Mouse (Mus musculus): ENCODE results near the gene Usp53. TPM values are rescaled to one million over a fixed set of nuclear protein-coding genes. Genes with fewer than 3 reads are reported as not detected.

The Usp53 gene
- 10 to 100 TPM; 10.2 to 10.6 TPM for total RNA-seq (2021)
- long read RNA-seq, experiment 1, partial matches to known transcripts = 0 of 1 reads
- long read RNA-seq, experiment 1, other reads (novel, unspliced or antisense) = 1 of 1 reads
- long read RNA-seq, experiment 2, full-length matches to known transcripts = 2 of 5 reads
- long read RNA-seq, experiment 2, partial matches to known transcripts = 1 of 5 reads
- long read RNA-seq, experiment 2, other reads (novel, unspliced or antisense) = 2 of 5 reads

- DNase-seq = peak; percentile 95
- intact Hi-C loops (cut with DNase I; ENCODE audit: low total_unique reads) = no loop called here
These were observed at the start of gene Usp53 for GRCm38 (mm10) chr3:122984249-122985182. Usp53 (minus strand) TSS chr3:122984510.

GRCm38 (mm10) chr3:123033804-123034203 is 49.5 kb upstream of the Usp53 start:
- intact Hi-C loops (cut with DNase I; ENCODE audit: low total_unique reads) = no loop called here
- DNase-seq = no peak

- DNase-seq = no peak
- intact Hi-C loops (cut with DNase I; ENCODE audit: low total_unique reads) = no loop called here
These were observed 41.3 kb upstream of the Usp53 start for GRCm38 (mm10) chr3:123025634-123026033.

GRCm38 (mm10) chr3:123024496-123025234 is 40.4 kb upstream of the Usp53 start:
- intact Hi-C loops (cut with DNase I; ENCODE audit: low total_unique reads) = no loop called here
- no peak for DNase-seq

GRCm38 (mm10) chr3:123018792-123019191 is 34.5 kb upstream of the Usp53 start:
- DNase-seq = no peak
- intact Hi-C loops (cut with DNase I; ENCODE audit: low total_unique reads) = no loop called here

- intact Hi-C loops (cut with DNase I; ENCODE audit: low total_unique reads) = no loop called here
- no peak for DNase-seq
These were observed 29.2 kb upstream of the Usp53 start for GRCm38 (mm10) chr3:123013476-123013875.

GRCm38 (mm10) chr3:123009417-123009816 is 25.1 kb upstream of the Usp53 start:
- intact Hi-C loops (cut with DNase I; ENCODE audit: low total_unique reads) = no loop called here
- no peak for DNase-seq

GRCm38 (mm10) chr3:123007386-123007785 is 23.1 kb upstream of the Usp53 start:
- no peak for DNase-seq
- intact Hi-C loops (cut with DNase I; ENCODE audit: low total_unique reads) = no loop called here

GRCm38 (mm10) chr3:123001053-123001452 is 16.7 kb upstream of the Usp53 start:
- no peak for DNase-seq
- intact Hi-C loops (cut with DNase I; ENCODE audit: low total_unique reads) = no loop called here

- no peak for DNase-seq
- intact Hi-C loops (cut with DNase I; ENCODE audit: low total_unique reads) = no loop called here
These were observed 14.2 kb upstream of the Usp53 start for GRCm38 (mm10) chr3:122998511-122998910.

GRCm38 (mm10) chr3:122996968-122997367 is 12.7 kb upstream of the Usp53 start:
- intact Hi-C loops (cut with DNase I; ENCODE audit: low total_unique reads) = no loop called here
- DNase-seq = no peak

GRCm38 (mm10) chr3:122986906-122987305 is 2.6 kb upstream of the Usp53 start:
- intact Hi-C loops (cut with DNase I; ENCODE audit: low total_unique reads) = no loop called here
- no peak for DNase-seq

- no peak for DNase-seq
These were observed 2.1 kb upstream of the Usp53 start for GRCm38 (mm10) chr3:122986386-122986785.

GRCm38 (mm10) chr3:122985183-122985944 is 1.1 kb upstream of the Usp53 start:
- intact Hi-C loops (cut with DNase I; ENCODE audit: low total_unique reads) = no loop called here
- no peak for DNase-seq

More at GRCm38 (mm10) chr3:122986386-122986785, 2.1 kb upstream of the Usp53 start:
- intact Hi-C loops (cut with DNase I; ENCODE audit: low total_unique reads) = no loop called here

- no peak for DNase-seq
- intact Hi-C loops (cut with DNase I; ENCODE audit: low total_unique reads) = no loop called here
These were observed 461 bp downstream of the Usp53 start for GRCm38 (mm10) chr3:122983849-122984248.

- no peak for DNase-seq
- intact Hi-C loops (cut with DNase I; ENCODE audit: low total_unique reads) = loop anchor here (10.0 kb wide), 1 partner anchor 129 kb away; no protein-coding TSS in a partner anchor
These were observed 8.3 kb downstream of the Usp53 start for GRCm38 (mm10) chr3:122975964-122976363.

GRCm38 (mm10) chr3:122975363-122975762 is 8.9 kb downstream of the Usp53 start:
- intact Hi-C loops (cut with DNase I; ENCODE audit: low total_unique reads) = loop anchor here (10.0 kb wide), 1 partner anchor 129 kb away; no protein-coding TSS in a partner anchor
- no peak for DNase-seq

GRCm38 (mm10) chr3:122974833-122975232 is 9.5 kb downstream of the Usp53 start:
- no peak for DNase-seq
- intact Hi-C loops (cut with DNase I; ENCODE audit: low total_unique reads) = loop anchor here (10.0 kb wide), 1 partner anchor 130 kb away; no protein-coding TSS in a partner anchor

All from gastrocnemius, postnatal 14 days (tissue).